Mouse (Mus musculus) megakaryocyte, embryonic 14.5 days (primary cell): ENCODE data around the gene Eno3.

ENCODE experiments used
- FLI1 ChIP-seq: IDR thresholded peaks from 2 replicates; pipeline ENCODE4 v1.6.1; 2012; ENCODE audit warnings: low read length, inconsistent platforms, mixed read lengths
- GATA1 ChIP-seq: IDR thresholded peaks from 3 replicates; pipeline ENCODE4 v1.6.1; 2012; ENCODE audit warnings: mixed read lengths, low read length, inconsistent platforms, borderline replicate concordance

DNA sequence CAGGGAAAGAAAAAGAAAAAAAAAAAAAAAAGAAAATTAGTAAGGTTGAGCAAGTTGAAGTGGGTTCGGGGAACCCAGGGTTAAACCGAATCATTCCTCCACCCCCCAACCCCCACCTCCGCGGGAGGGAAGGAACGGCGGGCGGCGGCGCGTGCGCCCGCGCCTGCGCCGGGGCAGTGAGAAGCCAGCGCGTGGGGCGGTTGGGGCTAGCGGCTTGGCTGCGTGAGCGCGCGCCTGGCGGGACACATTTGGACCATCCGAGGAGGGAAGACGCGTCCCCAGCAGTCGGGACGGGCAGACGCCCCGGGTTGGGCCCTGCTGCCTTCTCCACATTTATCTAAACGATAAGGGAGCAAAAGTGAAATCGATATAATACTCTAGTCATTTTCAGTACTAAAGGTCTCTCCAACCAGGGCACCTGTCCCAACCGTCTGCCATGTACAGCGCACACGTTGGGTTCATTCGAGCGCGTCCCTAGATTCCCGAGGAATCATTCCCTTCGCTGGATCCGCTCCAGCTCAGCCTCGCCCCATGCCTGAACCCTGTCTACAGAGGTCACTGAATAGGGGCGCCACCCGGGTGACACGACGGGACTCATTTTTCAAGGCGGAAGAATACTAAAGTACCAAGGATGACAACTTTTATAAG, 2.0 kb upstream of the Eno3 start:
- TF ChIP-seq GATA1 (no peak), FLI1 (no peak)
